Mouse (Mus musculus) liver, embryonic 11.5 days (tissue): Measurements from ENCODE around the gene Coq7. TPM values are rescaled to one million over a fixed set of nuclear protein-coding genes. Genes with fewer than 3 reads are reported as not detected.
A peak's percentile ranks its signal among the peaks of the same experiment; 100 is the strongest.

Experiments
- ATAC-seq: fragments of 200-750 bp; cut with Nextera tagmentation; replicated peaks from 2 replicates; pipeline ENCODE4 v1.8.0; 2017; ENCODE audit warnings: moderate number of reproducible peaks, mild to moderate bottlenecking, moderate TSS enrichment, moderate library complexity; ENCODE audit not compliant: low FRiP score
- DNase-seq: peaks from one replicate; pipeline ENCODE4 v3.0.0-alpha.2; 2017; ENCODE audit warnings: low spot score
- H3K27ac ChIP-seq: fragments of 300-500 bp; sonication (generic); 2 replicates; pipeline ENCODE4 v1.5.1; 2014; ENCODE audit warnings: mild to moderate bottlenecking, low read depth, low read length, control low read depth
- H3K27me3 ChIP-seq: fragments of 300-500 bp; sonication (generic); replicated peaks from 2 replicates; pipeline ENCODE4 v1.6.1; 2014; ENCODE audit warnings: low read length, mixed read lengths; ENCODE audit not compliant: control insufficient read depth, insufficient read depth
- H3K36me3 ChIP-seq: fragments of 300-500 bp; sonication (generic); 2 replicates; pipeline ENCODE4 v1.6.1; 2014; ENCODE audit warnings: mild to moderate bottlenecking, low read length, moderate library complexity, mixed read lengths; ENCODE audit not compliant: control insufficient read depth, insufficient read depth
- H3K4me1 ChIP-seq: fragments of 300-500 bp; sonication (generic); replicated peaks from 2 replicates; pipeline ENCODE4 v1.6.1; 2014; ENCODE audit warnings: low read length, mixed read lengths; ENCODE audit not compliant: control insufficient read depth, insufficient read depth
- H3K4me2 ChIP-seq: fragments of 300-500 bp; sonication (generic); 2 replicates; pipeline ENCODE4 v1.6.1; 2014; ENCODE audit warnings: mild to moderate bottlenecking, control low read depth, moderate library complexity
- H3K4me3 ChIP-seq: fragments of 300-500 bp; sonication (generic); 2 replicates; pipeline ENCODE4 v1.5.1; 2014; ENCODE audit warnings: low read depth, low read length, control low read depth
- H3K9ac ChIP-seq: fragments of 300-500 bp; sonication (generic); 2 replicates; pipeline ENCODE4 v1.6.1; 2014; ENCODE audit warnings: low read depth, low read length, control low read depth
- H3K9me3 ChIP-seq: fragments of 300-500 bp; sonication (generic); 2 replicates; pipeline ENCODE4 v1.6.1; 2016; ENCODE audit warnings: low read length, inconsistent platforms, mixed read lengths; ENCODE audit not compliant: control insufficient read depth
- WGBS: fragments of 180-500 bp; shearing (Covaris S2); extraction: QIAGEN DNeasy Blood & Tissue Kit; methylation state at CpG from one replicate; pipeline ENCODE4 v1.1.7; 2014; 5-methylcytosine and 5-hydroxymethylcytosine counted together
- polyA plus RNA-seq: library from polyadenylated mRNA; unstranded; fragments of >200 nt; fragmentation: Nextera tagmentation; extraction: Ambion mirVana; gene quantifications from 2 replicates; pipeline ENCODE4 v1.2.1, GENCODE M21; 2014

The Coq7 gene
- 104 and 114 TPM in 2 replicates for polyA plus RNA-seq

DNA sequence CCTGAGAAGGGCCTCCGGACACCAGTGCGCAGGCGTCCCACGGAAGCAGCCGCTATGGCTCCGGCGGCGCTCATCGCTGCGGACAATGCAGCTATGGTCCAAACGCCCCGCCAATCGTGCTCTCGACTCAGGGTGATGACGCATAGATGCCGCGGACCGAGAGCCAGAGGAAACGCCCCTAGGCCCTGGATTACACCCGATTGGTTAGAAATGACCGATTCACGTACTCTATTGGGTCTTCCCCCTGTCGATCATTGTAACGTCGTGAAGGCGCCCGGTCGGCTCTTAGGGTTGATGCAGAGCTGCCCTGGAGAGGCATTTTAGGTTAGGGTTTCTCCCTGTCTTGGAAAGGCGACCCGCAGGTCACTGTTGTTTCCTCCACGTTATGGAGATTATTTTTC is at the start of gene Coq7:
Gene Coq7, minus strand, starts transcription at position 179 of the 401 bp plus-strand sequence.
- Histone ChIP-seq H3K9me3 (no peaks in the 10 kb centered on the region), H3K4me3 (peak within 1 kb of the TSS; percentile 64), H3K9ac (peak within 1 kb of the TSS; percentile 70), H3K4me2 (peak within 1 kb of the TSS; percentile 79), H3K27me3 (no peaks in the 10 kb centered on the region), H3K36me3 (peaks cover 4% of the 10 kb centered on the region; the same call in 1 of the 2 replicates), H3K4me1 (peaks cover 3% of the 10 kb centered on the region), H3K27ac (peak within 1 kb of the TSS; percentile 84)
- DNase-seq (peak; percentile 98), ATAC-seq (peak; percentile 99)
- WGBS, result under 1% methylated on average over 31 of the region's 31 CpGs

DNA sequence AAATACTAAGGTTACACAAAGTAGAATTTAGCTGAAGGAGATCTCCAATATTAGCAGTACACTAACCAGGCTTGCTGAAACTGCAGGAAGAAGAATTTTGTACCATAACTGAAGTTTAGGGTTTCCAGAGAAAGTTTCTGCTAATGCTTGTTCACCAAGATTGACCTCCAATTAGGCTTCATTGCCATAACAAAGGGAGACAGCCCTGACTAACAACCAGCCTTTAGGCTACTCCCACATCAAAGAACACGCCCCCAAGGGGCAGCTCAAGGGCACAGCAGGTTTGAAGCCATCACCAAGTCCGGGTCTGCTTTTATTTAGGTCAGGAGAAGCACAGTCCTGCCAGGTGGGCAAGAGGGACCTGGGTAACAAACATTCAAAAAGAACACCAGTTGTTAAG is 46.8 kb upstream of the Coq7 start:
- ATAC-seq (no peak), DNase-seq (no peak)
- Histone ChIP-seq H3K36me3 (no peaks in the 10 kb centered on the region), H3K4me2 (no peak overlapping the region), H3K4me3 (no peak overlapping the region), H3K27me3 (no peaks in the 10 kb centered on the region; the same call in 1 of the 2 replicates), H3K27ac (no peak overlapping the region), H3K4me1 (no peaks in the 10 kb centered on the region), H3K9ac (no peak overlapping the region), H3K9me3 (no peaks in the 10 kb centered on the region)
- 56% methylated on average over 2 of the region's 2 CpGs for WGBS

DNA sequence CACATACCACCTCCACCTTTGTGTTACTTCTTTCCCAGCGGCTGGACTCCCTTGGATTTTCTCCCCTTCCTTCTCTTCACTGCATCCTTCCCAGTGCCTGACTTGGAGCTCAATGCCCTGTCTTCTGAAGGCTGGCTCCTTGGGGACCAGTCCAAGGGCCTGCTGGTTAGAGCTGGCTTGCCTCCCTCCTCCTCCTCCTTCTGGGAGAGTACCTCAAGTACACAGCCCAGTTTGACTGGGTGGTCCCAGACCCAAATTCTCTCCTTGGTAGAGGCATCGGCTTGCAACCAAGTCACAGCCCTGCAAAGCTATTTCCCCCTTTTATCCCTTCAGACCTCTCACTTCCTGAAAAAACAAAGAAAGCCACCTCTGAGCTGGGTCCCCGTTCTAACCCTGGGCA is 45.1 kb upstream of the Coq7 start:
- no peaks in the 10 kb centered on the region for H3K9me3 ChIP-seq
- ATAC-seq, result no peak
- 58% methylated on average over 3 of the region's 3 CpGs for WGBS
- H3K4me3 ChIP-seq, result no peak overlapping the region
- no peaks in the 10 kb centered on the region for H3K36me3 ChIP-seq
- no peak overlapping the region for H3K9ac ChIP-seq
- H3K4me2 ChIP-seq, result no peak overlapping the region
- DNase-seq, result no peak
- no peaks in the 10 kb centered on the region for H3K4me1 ChIP-seq
- no peak overlapping the region for H3K27ac ChIP-seq
- no peaks in the 10 kb centered on the region for H3K27me3 ChIP-seq

DNA sequence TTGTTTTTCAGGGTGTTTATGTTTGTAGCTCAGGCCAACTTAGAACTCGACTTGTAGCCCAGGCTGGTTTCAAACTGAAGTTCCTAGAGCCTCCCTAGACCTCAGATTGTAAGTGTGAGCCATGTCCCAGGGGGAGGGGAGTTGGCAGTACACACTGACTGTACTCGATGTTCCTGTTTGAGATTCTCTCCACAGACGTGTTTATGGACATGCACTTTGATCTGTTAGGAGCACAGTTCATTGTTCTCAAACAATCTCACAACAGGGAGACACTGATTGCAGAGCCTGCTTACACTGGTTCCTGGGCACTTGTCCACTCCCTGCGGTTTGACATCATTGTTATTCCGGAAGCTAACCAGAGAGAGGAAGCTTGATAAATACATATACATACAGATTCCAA is 38.9 kb upstream of the Coq7 start:
- H3K27ac ChIP-seq, result no peak overlapping the region
- no peaks in the 10 kb centered on the region for H3K27me3 ChIP-seq
- no peaks in the 10 kb centered on the region for H3K4me1 ChIP-seq
- H3K9me3 ChIP-seq, result no peaks in the 10 kb centered on the region
- H3K36me3 ChIP-seq, result no peaks in the 10 kb centered on the region
- 60% methylated on average over 5 of the region's 5 CpGs for WGBS
- H3K9ac ChIP-seq, result no peak overlapping the region
- H3K4me3 ChIP-seq, result no peak overlapping the region
- no peak for ATAC-seq
- no peak for DNase-seq
- no peak overlapping the region for H3K4me2 ChIP-seq

DNA sequence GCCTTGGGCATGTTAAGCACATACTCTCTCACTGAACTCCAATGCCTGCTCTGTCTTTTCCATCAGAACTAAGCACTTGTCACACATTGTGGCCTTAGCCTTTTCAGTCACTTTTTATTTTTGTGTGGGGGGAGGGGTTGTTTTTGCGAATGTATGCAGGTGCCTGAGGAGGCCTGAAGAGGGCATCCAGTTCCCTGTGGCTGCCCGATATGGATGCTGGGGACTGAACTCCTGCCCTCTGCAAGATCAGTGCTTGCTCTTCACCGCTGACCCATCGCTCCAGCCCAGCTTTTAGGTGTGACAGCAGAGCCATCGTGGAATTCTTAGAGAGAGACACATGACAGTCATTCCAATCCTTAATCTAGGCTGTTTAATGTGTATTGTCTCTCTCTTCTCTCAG is 38.2 kb upstream of the Coq7 start:
- no peak; the same call in 1 of the 2 replicates for ATAC-seq
- 50% methylated on average over 5 of the region's 5 CpGs for WGBS
- no peaks in the 10 kb centered on the region for H3K27me3 ChIP-seq

DNA sequence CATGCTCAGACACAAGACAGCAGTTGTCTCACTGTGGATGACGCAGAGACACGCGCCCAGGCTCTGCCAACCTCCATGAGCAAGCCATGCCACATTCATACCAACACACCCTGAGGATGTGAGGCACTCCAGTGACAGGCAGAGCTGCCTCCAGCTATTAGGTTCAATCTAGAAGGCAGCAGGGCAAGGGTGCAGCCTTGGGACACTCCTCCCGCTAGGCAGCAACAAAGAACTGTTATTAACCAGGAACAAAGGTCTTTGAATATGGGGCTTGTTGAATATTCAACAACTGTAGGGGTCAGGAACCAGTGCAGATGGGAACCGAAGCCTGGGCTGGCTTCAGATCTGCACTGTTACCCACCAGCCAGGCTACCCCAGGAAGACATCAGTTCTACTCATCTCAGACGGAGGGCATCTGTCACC is 36.0 kb upstream of the Coq7 start:
- no peaks in the 10 kb centered on the region for H3K4me1 ChIP-seq
- H3K27me3 ChIP-seq, result no peaks in the 10 kb centered on the region
- 82% methylated on average over 6 of the region's 6 CpGs for WGBS
- H3K4me2 ChIP-seq, result no peak overlapping the region
- no peak overlapping the region for H3K27ac ChIP-seq
- ATAC-seq, result no peak
- H3K36me3 ChIP-seq, result no peaks in the 10 kb centered on the region
- no peaks in the 10 kb centered on the region for H3K9me3 ChIP-seq
- H3K4me3 ChIP-seq, result no peak overlapping the region
- DNase-seq, result no peak
- no peak overlapping the region for H3K9ac ChIP-seq

More for the DNA sequence above, 38.2 kb upstream of the Coq7 start:
- H3K9ac ChIP-seq, result no peak overlapping the region
- no peak for DNase-seq
- H3K9me3 ChIP-seq, result no peaks in the 10 kb centered on the region
- no peaks in the 10 kb centered on the region for H3K4me1 ChIP-seq
- H3K4me3 ChIP-seq, result no peak overlapping the region
- H3K36me3 ChIP-seq, result no peaks in the 10 kb centered on the region
- H3K4me2 ChIP-seq, result no peak overlapping the region
- no peak overlapping the region for H3K27ac ChIP-seq

DNA sequence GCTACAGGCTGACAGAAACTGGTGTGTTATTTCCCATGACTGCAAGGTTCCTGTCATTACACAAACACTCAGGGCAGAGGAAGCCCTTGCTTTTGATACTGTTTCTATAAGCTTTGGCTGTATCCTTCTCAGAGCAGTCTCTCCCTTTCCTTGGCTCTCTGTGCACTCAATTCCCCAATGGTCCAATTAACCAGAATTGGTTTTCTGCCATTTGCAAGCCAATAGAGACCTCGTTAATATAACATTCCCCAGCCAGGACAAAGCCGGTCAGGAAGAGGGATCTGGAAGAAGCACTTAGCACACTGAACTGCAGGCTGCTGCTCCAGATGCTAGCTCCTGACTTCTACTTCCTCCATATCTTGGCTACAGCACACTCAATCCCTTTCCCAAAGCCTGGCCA is 21.1 kb upstream of the Coq7 start:
- DNase-seq (no peak), ATAC-seq (no peak)
- WGBS, result 86% methylated on average over 2 of the region's 2 CpGs

DNA sequence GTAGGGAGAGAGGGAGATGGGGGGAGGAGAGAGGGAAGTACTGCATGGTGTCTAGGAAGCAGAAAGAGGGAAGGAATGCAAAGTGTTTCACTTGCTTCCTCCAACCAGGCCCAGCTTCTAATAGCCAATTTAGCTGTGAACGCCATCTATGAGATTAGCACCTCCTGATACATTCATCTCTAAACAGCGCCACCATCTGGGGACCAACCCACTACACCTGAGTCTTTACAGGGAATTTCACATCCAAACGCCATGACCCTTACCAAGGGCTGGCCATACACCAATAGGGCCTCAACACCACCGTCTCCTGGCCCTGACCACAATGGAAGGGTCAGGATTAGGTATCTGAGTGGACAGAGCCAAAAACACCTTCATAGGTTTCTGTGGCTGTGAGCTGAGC is 20.7 kb upstream of the Coq7 start:
- H3K9me3 ChIP-seq, result no peaks in the 10 kb centered on the region
- no peaks in the 10 kb centered on the region for H3K27me3 ChIP-seq
- WGBS, result 68% methylated on average over 4 of the region's 4 CpGs
- H3K4me2 ChIP-seq, result no peak overlapping the region
- no peaks in the 10 kb centered on the region for H3K4me1 ChIP-seq
- H3K36me3 ChIP-seq, result no peaks in the 10 kb centered on the region
- no peak overlapping the region for H3K27ac ChIP-seq
- DNase-seq (no peak), ATAC-seq (no peak)
- no peak overlapping the region for H3K9ac ChIP-seq
- H3K4me3 ChIP-seq, result no peak overlapping the region

More for the DNA sequence above, 21.1 kb upstream of the Coq7 start:
- H3K9me3 ChIP-seq, result no peaks in the 10 kb centered on the region
- no peak overlapping the region for H3K27ac ChIP-seq
- no peaks in the 10 kb centered on the region for H3K27me3 ChIP-seq
- no peak overlapping the region for H3K4me3 ChIP-seq
- no peaks in the 10 kb centered on the region for H3K4me1 ChIP-seq
- no peak overlapping the region for H3K4me2 ChIP-seq
- H3K36me3 ChIP-seq, result no peaks in the 10 kb centered on the region
- no peak overlapping the region for H3K9ac ChIP-seq

DNA sequence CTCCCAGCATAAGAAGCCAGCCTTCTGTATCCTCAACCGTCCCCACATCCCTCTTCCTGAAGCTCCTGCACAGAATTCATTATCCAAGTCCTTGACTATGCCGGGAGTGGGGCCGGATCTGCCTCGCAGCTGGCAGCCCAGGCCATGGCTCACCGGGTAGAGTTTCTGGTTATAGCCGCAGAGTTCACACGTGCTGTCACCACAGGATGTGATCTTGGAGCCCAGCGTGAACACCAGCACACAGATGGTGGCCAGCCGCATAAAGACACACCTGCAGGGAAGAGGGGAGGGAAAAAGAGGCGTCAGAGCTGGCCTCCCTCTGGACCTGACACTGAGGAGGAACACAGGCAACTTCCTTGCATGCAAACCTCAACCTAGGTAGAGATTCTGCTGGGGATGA is 14.3 kb upstream of the Coq7 start:
- 78% methylated on average over 10 of the region's 10 CpGs for WGBS
- ATAC-seq (no peak), DNase-seq (no peak)
- Histone ChIP-seq H3K27ac (no peak overlapping the region), H3K9ac (no peak overlapping the region), H3K9me3 (no peaks in the 10 kb centered on the region), H3K4me3 (no peak overlapping the region), H3K4me1 (no peaks in the 10 kb centered on the region), H3K27me3 (no peaks in the 10 kb centered on the region), H3K36me3 (no peaks in the 10 kb centered on the region), H3K4me2 (no peak overlapping the region)
